Mouse (Mus musculus) small intestine, adult 2 months (tissue): ENCODE measurements around the gene Srcin1. TPM values are rescaled to one million over a fixed set of nuclear protein-coding genes. Genes with fewer than 3 reads are reported as not detected.

Source experiments
- H3K27ac ChIP-seq: fragments of 200-500 bp; 2 replicates; pipeline ENCODE4 v1.5.1; 2012; ENCODE audit warnings: low read depth, low read length, control low read depth, inconsistent platforms; ENCODE audit not compliant: insufficient read depth
- H3K27me3 ChIP-seq: fragments of 200-500 bp; 2 replicates; pipeline ENCODE4 v1.6.1; 2012; ENCODE audit warnings: mild to moderate bottlenecking, moderate library complexity, low read length, inconsistent platforms; ENCODE audit not compliant: control insufficient read depth, insufficient read depth
- H3K36me3 ChIP-seq: fragments of 200-500 bp; 2 replicates; pipeline ENCODE4 v1.6.1; 2012; ENCODE audit warnings: mild to moderate bottlenecking, low read length, control low read depth, inconsistent platforms; ENCODE audit not compliant: control insufficient read depth, insufficient read depth
- H3K4me1 ChIP-seq: fragments of 200-500 bp; 2 replicates; pipeline ENCODE4 v1.6.1; 2012; ENCODE audit warnings: low read length, inconsistent platforms, mixed read lengths; ENCODE audit not compliant: control insufficient read depth, insufficient read depth, insufficient read length
- H3K4me3 ChIP-seq: fragments of 200-500 bp; 2 replicates; pipeline ENCODE4 v1.5.1; 2012; ENCODE audit warnings: low read depth, mild to moderate bottlenecking, control low read depth, inconsistent platforms, low read length, moderate library complexity
- CTCF ChIP-seq: fragments of 200-500 bp; IDR thresholded peaks from 2 replicates; pipeline ENCODE4 v1.5.1; 2012; ENCODE audit warnings: low read depth, mild to moderate bottlenecking, control low read depth, inconsistent platforms, low read length, moderate library complexity, mixed read lengths; ENCODE audit not compliant: insufficient replicate concordance, insufficient read length; ENCODE audit errors: extremely low read depth
- POLR2A ChIP-seq: fragments of 200-500 bp; IDR thresholded peaks from 2 replicates; pipeline ENCODE4 v1.6.1; 2012; ENCODE audit warnings: low read depth, mild to moderate bottlenecking, control low read depth, inconsistent platforms, low read length, moderate library complexity
- WGBS: fragments of 180-500 bp; shearing (Covaris S2); methylation state at CpG from one replicate; pipeline ENCODE4 v1.1.7; 2018; 5-methylcytosine and 5-hydroxymethylcytosine counted together
- polyA plus RNA-seq: library from polyadenylated mRNA; depleted of rRNA; stranded (reverse); fragments of >200 nt; gene quantifications from 2 replicates; pipeline ENCODE4 v1.2.3, GENCODE M21; 2012

Gene Srcin1
- polyA plus RNA-seq, 1 experiment: 0.53 TPM

- 48% methylated on average over 10 of the region's 10 CpGs for WGBS
- peaks cover 12% of the 10 kb centered on the region for H3K27me3 ChIP-seq
These were observed 3.3 kb upstream of the Srcin1 start for GRCm38 (mm10) chr11:97579088-97579857.

GRCm38 (mm10) chr11:97578286-97578685, 2.3 kb upstream of the Srcin1 start:
- 11% methylated on average over 2 of the region's 2 CpGs for WGBS
- TF ChIP-seq POLR2A (no peak), CTCF (no peak)
- Histone ChIP-seq H3K4me3 (no peak overlapping the region), H3K4me1 (peaks cover 5% of the 10 kb centered on the region), H3K27me3 (peaks cover 22% of the 10 kb centered on the region), H3K27ac (no peak overlapping the region), H3K36me3 (no peaks in the 10 kb centered on the region)

More at GRCm38 (mm10) chr11:97579088-97579857, 3.3 kb upstream of the Srcin1 start:
- peaks cover 5% of the 10 kb centered on the region for H3K4me1 ChIP-seq
- TF ChIP-seq CTCF (no peak), POLR2A (no peak)
- no peak overlapping the region for H3K4me3 ChIP-seq
- no peak overlapping the region for H3K27ac ChIP-seq
- no peaks in the 10 kb centered on the region for H3K36me3 ChIP-seq

GRCm38 (mm10) chr11:97575638-97576037, 348 bp downstream of the Srcin1 start:
- TF ChIP-seq CTCF (peak; percentile 83), POLR2A (no peak)
- Histone ChIP-seq H3K27ac (no peak overlapping the region), H3K36me3 (no peaks in the 10 kb centered on the region), H3K4me1 (peaks cover 5% of the 10 kb centered on the region), H3K4me3 (peak overlapping the region; percentile 65), H3K27me3 (peaks cover 36% of the 10 kb centered on the region)
- under 1% methylated on average over 18 of the region's 18 CpGs for WGBS

- Histone ChIP-seq H3K36me3 (no peaks in the 10 kb centered on the region), H3K27me3 (peaks cover 36% of the 10 kb centered on the region), H3K4me3 (peak overlapping the region; percentile 65), H3K4me1 (peaks cover 5% of the 10 kb centered on the region), H3K27ac (no peak overlapping the region)
- WGBS: 3% methylated on average over 61 of the region's 62 CpGs
- TF ChIP-seq POLR2A (no peak), CTCF (no peak)
These were observed 911 bp downstream of the Srcin1 start for GRCm38 (mm10) chr11:97575075-97575474.

DNA sequence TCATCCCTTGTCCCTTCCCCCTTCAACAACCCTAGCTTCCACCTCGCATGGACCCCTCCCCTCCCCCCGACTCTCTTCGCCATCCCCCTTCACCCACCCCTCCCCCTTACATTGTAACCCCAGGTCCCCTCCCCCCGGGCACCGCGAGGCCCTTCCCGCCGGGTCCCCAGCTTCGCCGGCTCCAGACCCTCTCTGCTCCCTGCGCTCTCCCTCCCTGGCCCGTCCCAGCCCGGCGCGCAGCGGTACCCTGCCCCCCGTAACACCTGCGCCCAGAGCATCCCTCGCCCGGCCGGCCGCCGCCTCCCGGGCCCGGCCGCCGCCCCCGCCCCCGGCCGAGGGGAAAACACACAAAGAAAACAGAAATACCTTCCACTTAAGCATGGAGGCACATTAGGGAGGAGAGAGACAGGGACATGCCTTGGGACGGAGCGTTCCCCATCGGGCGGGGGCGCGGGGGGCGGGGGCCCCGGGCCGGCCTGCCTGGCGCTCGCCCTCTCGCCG, 1.4 kb downstream of the Srcin1 start:
- Histone ChIP-seq H3K27me3 (peaks cover 36% of the 10 kb centered on the region), H3K4me3 (peak overlapping the region; percentile 65)

GRCm38 (mm10) chr11:97573891-97574550, 2.0 kb downstream of the Srcin1 start:
- Histone ChIP-seq H3K27me3 (peaks cover 36% of the 10 kb centered on the region), H3K36me3 (no peaks in the 10 kb centered on the region), H3K4me1 (peaks cover 5% of the 10 kb centered on the region), H3K4me3 (no peak overlapping the region), H3K27ac (no peak overlapping the region)
- TF ChIP-seq POLR2A (no peak), CTCF (no peak)
- 3% methylated on average over 28 of the region's 28 CpGs for WGBS

More for the DNA sequence above, 1.4 kb downstream of the Srcin1 start:
- H3K4me1 ChIP-seq: peaks cover 5% of the 10 kb centered on the region
- no peak overlapping the region for H3K27ac ChIP-seq
- TF ChIP-seq POLR2A (no peak), CTCF (no peak)
- WGBS: 1% methylated on average over 43 of the region's 43 CpGs
- H3K36me3 ChIP-seq: no peaks in the 10 kb centered on the region

GRCm38 (mm10) chr11:97572895-97573480, 3.0 kb downstream of the Srcin1 start:
- H3K27ac ChIP-seq: no peak overlapping the region
- H3K27me3 ChIP-seq: peaks cover 39% of the 10 kb centered on the region
- TF ChIP-seq CTCF: no peak
- no peak for TF ChIP-seq POLR2A
- 41% methylated on average over 7 of the region's 7 CpGs for WGBS
- H3K4me3 ChIP-seq: no peak overlapping the region
- peaks cover 5% of the 10 kb centered on the region for H3K4me1 ChIP-seq
- H3K36me3 ChIP-seq: no peaks in the 10 kb centered on the region
